In genomic region chr6:122357089-122357488, GRCm38 (mm10) we compare ENCODE assay signal across 32 mouse cellular contexts.
"Had no signal": no experiment of that assay in that cellular context is flagged by ENCODE, and none has a peak within 500 bp of the region (broad histone marks: within the 10 kb centered on the region; RNA-seq: fewer than 3 reads in every experiment).

No protein-coding gene starts in this region.

- DNase-seq: heart, postnatal 10 days; heart, postnatal 14 days; heart, postnatal 36 days; heart, postnatal 4 days; kidney, adult 18-20 months; kidney, adult 2 months; kidney, adult 8-10 months; kidney, adult 9 months; kidney, postnatal 10 days; kidney, postnatal 14 days; kidney, postnatal 25 days; kidney, postnatal 36 days; kidney, postnatal 4 days; layer of hippocampus, adult 9-11 months; layer of hippocampus, postnatal 36 days had no signal

- H3K9ac ChIP-seq: heart, embryonic 12.5 days; heart, embryonic 13.5 days; heart, embryonic 15.5 days; hindbrain, embryonic 12.5 days; hindbrain, embryonic 13.5 days; hindbrain, embryonic 14.5 days; hindbrain, embryonic 15.5 days; kidney, embryonic 15.5 days had no signal

- H3K4me3 ChIP-seq: heart, embryonic 10.5 days; heart, embryonic 12.5 days; heart, embryonic 13.5 days; heart, embryonic 15.5 days; hindbrain, embryonic 10.5 days; hindbrain, embryonic 12.5 days; hindbrain, embryonic 13.5 days; hindbrain, embryonic 15.5 days; kidney, embryonic 15.5 days; layer of hippocampus, adult 2 months; left cerebral cortex, adult 2 months had no signal

- H3K4me1 ChIP-seq: heart, embryonic 10.5 days; heart, embryonic 12.5 days; heart, embryonic 13.5 days; heart, embryonic 15.5 days; hindbrain, embryonic 10.5 days; hindbrain, embryonic 12.5 days; hindbrain, embryonic 13.5 days; hindbrain, embryonic 15.5 days; kidney, embryonic 15.5 days had no signal

- H3K27me3 ChIP-seq: heart, embryonic 12.5 days; heart, embryonic 13.5 days; heart, embryonic 15.5 days; hindbrain, embryonic 12.5 days; hindbrain, embryonic 13.5 days; hindbrain, embryonic 15.5 days; kidney, embryonic 15.5 days had no signal

- H3K4me2 ChIP-seq: heart, embryonic 11.5 days; heart, embryonic 12.5 days; heart, embryonic 13.5 days; heart, embryonic 15.5 days; hindbrain, embryonic 12.5 days; hindbrain, embryonic 13.5 days; hindbrain, embryonic 14.5 days; hindbrain, embryonic 15.5 days; kidney, embryonic 15.5 days had no signal

- H3K36me3 ChIP-seq: heart, embryonic 10.5 days; heart, embryonic 12.5 days; heart, embryonic 13.5 days; heart, embryonic 15.5 days; hindbrain, embryonic 10.5 days; hindbrain, embryonic 12.5 days; hindbrain, embryonic 13.5 days; hindbrain, embryonic 15.5 days; kidney, embryonic 15.5 days had no signal

- H3K9me3 ChIP-seq: heart, embryonic 10.5 days; heart, embryonic 12.5 days; heart, embryonic 13.5 days; heart, embryonic 15.5 days; hindbrain, embryonic 10.5 days; hindbrain, embryonic 12.5 days; hindbrain, embryonic 13.5 days; hindbrain, embryonic 15.5 days; kidney, embryonic 15.5 days had no signal

- H3K27ac ChIP-seq: heart, embryonic 10.5 days; heart, embryonic 13.5 days; heart, embryonic 15.5 days; hindbrain, embryonic 10.5 days; hindbrain, embryonic 12.5 days; hindbrain, embryonic 13.5 days; hindbrain, embryonic 14.5 days; hindbrain, embryonic 15.5 days; hindbrain, postnatal 0 days; kidney, embryonic 15.5 days; kidney, postnatal 0 days; layer of hippocampus, adult 2 months; left cerebral cortex, adult 2 months had no signal

- ATAC-seq: hindbrain, embryonic 16.5 days; hindbrain, postnatal 0 days; inflammation-experienced regulatory T-cells, adult 6 months had no signal
